Mouse (Mus musculus) liver, embryonic 16.5 days (tissue): ENCODE measurements around the gene Kcna10. TPM values are rescaled to one million over a fixed set of nuclear protein-coding genes. Genes with fewer than 3 reads are reported as not detected.
A peak's percentile ranks its signal among the peaks of the same experiment; 100 is the strongest.

ENCODE experiments used
- ATAC-seq: fragments of 200-750 bp; cut with Nextera tagmentation; 2 replicates; pipeline ENCODE4 v1.8.0; 2017; ENCODE audit warnings: low read depth, mild to moderate bottlenecking, moderate number of reproducible peaks, moderate library complexity
- H3K27ac ChIP-seq: fragments of 300-500 bp; sonication (generic); 2 replicates; pipeline ENCODE4 v1.5.1; 2014; ENCODE audit warnings: mild to moderate bottlenecking, low read length
- H3K27me3 ChIP-seq: fragments of 300-500 bp; sonication (generic); 2 replicates; pipeline ENCODE4 v1.6.1; 2014; ENCODE audit warnings: low read depth, low read length, mixed read lengths; ENCODE audit not compliant: control insufficient read depth, insufficient read depth
- H3K36me3 ChIP-seq: fragments of 300-500 bp; sonication (generic); 2 replicates; pipeline ENCODE4 v1.6.1; 2014; ENCODE audit warnings: mild to moderate bottlenecking; ENCODE audit not compliant: control insufficient read depth, insufficient read depth
- H3K4me1 ChIP-seq: fragments of 300-500 bp; sonication (generic); 2 replicates; pipeline ENCODE4 v1.6.1; 2014; ENCODE audit warnings: low read depth, low read length, mixed read lengths; ENCODE audit not compliant: control insufficient read depth
- H3K4me2 ChIP-seq: fragments of 300-500 bp; sonication (generic); 2 replicates; pipeline ENCODE4 v1.6.1; 2014; ENCODE audit warnings: low read depth, low read length, mixed read lengths
- H3K4me3 ChIP-seq: fragments of 300-500 bp; sonication (generic); 2 replicates; pipeline ENCODE4 v1.5.1; 2014; ENCODE audit warnings: low read depth, mild to moderate bottlenecking, low read length
- H3K9ac ChIP-seq: fragments of 300-500 bp; sonication (generic); 2 replicates; pipeline ENCODE4 v1.6.1; 2014; ENCODE audit warnings: low read depth, low read length
- H3K9me3 ChIP-seq: fragments of 300-500 bp; sonication (generic); replicated peaks from 2 replicates; pipeline ENCODE4 v1.6.1; 2016; ENCODE audit warnings: low read length; ENCODE audit not compliant: control insufficient read depth
- WGBS: fragments of 180-500 bp; shearing (Covaris S2); extraction: QIAGEN DNeasy Blood & Tissue Kit; methylation state at CpG from one replicate; pipeline ENCODE4 v1.1.7; 2014; ENCODE audit not compliant: insufficient replicate concordance; 5-methylcytosine and 5-hydroxymethylcytosine counted together
- polyA plus RNA-seq: library from polyadenylated mRNA; unstranded; fragments of >200 nt; fragmentation: Nextera tagmentation; extraction: Ambion mirVana; gene quantifications from 2 replicates; pipeline ENCODE4 v1.2.1, GENCODE M21; 2015

The Kcna10 gene
- polyA plus RNA-seq, 1 experiment from 2014 or later = not detected

DNA sequence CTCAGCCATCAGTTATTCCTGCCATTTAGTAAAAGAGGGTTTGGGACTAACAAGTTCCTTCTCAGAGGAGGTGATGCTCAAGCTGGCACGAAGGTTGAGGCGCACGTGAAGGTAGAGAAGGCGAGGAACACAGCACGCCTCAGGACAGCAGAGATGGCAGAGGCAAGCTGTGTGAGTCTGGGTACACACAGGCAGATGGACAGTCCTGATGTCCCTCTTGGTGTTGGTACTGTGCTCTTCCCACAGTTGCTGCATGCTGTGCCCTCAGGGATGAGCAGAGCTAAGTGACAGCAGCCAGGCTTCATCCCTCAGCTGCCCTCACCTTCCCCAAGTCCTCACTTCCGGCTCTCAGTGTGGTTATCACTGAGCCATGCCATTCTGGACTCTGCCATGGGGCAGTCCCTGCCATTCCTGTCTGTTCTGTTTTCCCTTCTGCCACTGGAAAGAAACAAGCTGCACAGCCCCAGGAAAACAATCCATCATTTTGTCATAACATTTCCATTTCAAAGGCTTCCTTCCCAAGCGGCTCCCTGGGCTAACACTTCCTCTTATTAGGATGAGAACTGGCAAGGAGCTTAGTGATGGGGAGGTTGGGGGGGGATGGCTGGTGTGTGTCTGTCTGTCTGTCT lies 24.9 kb downstream of the Kcna10 start:
- WGBS = 46% methylated on average over 7 of the region's 7 CpGs
- H3K9ac ChIP-seq = no peak overlapping the region
- ATAC-seq = no peak
- H3K27me3 ChIP-seq = no peaks in the 10 kb centered on the region
- H3K4me1 ChIP-seq = no peaks in the 10 kb centered on the region
- H3K36me3 ChIP-seq = no peaks in the 10 kb centered on the region
- H3K4me2 ChIP-seq = no peak overlapping the region
- no peaks in the 10 kb centered on the region for H3K9me3 ChIP-seq
- H3K27ac ChIP-seq = no peak overlapping the region
- no peak overlapping the region for H3K4me3 ChIP-seq

DNA sequence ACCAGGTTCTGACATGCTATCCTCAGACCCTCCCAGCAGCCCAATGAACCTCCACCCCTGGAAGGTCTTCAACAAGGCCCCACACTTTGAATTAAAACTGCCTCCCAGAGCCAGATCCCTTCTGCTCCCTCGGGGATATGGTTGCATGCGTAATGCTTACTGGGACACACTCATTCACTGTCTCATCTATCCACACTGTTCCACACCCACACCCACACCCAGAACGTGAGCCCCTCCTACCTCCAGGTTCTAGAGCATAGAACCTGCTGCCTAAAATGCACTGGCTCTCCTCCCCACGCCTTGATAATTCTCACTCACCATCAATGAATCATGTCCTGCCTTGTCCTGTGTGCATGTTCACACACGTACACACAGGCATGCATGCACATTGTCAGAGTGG lies 31.8 kb downstream of the Kcna10 start:
- Histone ChIP-seq H3K27me3 (no peaks in the 10 kb centered on the region), H3K4me3 (no peak overlapping the region), H3K36me3 (no peaks in the 10 kb centered on the region), H3K9me3 (no peaks in the 10 kb centered on the region), H3K4me2 (no peak overlapping the region), H3K9ac (no peak overlapping the region), H3K27ac (no peak overlapping the region), H3K4me1 (no peaks in the 10 kb centered on the region)
- ATAC-seq = no peak
- 47% methylated on average over 5 of the region's 5 CpGs for WGBS

DNA sequence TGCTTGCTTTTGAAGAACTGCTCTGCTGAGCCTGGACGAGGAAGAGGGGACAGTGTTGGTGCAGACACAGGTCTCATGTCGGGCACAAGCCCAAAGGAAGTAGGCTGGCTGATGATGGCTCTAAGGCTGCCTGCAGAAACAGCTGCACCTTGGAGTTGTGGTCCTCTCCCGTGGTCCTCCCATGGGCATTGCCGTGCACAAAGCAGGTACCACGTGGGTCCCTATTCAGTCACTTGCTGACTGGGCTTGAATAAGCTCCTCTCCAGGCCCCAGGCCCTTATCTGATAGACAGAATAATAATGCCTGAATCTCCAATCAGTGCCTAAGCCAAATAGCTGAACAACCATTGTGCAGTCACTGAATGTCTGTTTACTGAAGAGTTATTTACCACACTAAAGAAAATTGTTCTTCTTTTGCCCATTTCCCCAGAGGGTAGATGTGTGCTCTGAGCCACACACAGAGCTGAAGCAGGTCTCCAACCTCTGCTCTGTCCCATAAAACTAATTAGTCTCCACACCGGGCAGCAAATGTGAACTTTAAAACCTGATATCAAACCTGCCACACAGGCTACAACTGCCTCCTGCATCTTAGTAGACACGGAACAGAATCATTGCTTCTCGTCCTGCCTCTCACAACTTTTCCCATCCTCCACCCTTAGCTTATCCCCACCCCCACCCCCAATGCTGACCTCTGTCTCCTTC lies 33.7 kb downstream of the Kcna10 start:
- no peaks in the 10 kb centered on the region for H3K27me3 ChIP-seq
- no peaks in the 10 kb centered on the region for H3K36me3 ChIP-seq
- no peak overlapping the region for H3K4me2 ChIP-seq
- no peak overlapping the region for H3K27ac ChIP-seq
- H3K9ac ChIP-seq = no peak overlapping the region
- no peaks in the 10 kb centered on the region for H3K4me1 ChIP-seq
- no peak for ATAC-seq
- no peak overlapping the region for H3K4me3 ChIP-seq
- no peaks in the 10 kb centered on the region for H3K9me3 ChIP-seq
- WGBS = 61% methylated on average over 8 of the region's 8 CpGs

DNA sequence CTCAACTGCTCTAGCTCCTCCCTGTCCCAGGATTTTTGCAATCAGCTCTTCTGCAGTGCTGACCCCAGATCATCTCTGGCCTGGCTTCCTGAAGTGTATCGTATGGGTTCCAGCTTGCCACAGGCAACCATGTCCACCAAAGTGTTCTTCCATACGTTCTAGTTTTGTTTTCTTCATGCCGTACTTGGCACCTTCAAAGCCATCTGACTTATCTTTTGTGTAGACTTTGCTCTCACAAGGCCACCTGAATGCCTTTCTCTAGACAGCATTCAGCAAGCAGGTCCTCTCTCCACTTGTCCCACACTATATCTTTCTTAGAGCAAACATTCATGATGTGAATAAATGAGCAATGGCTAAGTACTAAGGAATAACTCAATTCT lies 34.2 kb downstream of the Kcna10 start:
- no peak overlapping the region for H3K4me2 ChIP-seq
- no peaks in the 10 kb centered on the region for H3K9me3 ChIP-seq
- ATAC-seq = peak; percentile 24; the same call in 1 of the 2 replicates
- 58% methylated on average over 3 of the region's 3 CpGs for WGBS
- no peaks in the 10 kb centered on the region for H3K4me1 ChIP-seq
- no peak overlapping the region for H3K9ac ChIP-seq
- H3K4me3 ChIP-seq = no peak overlapping the region
- H3K36me3 ChIP-seq = no peaks in the 10 kb centered on the region
- no peaks in the 10 kb centered on the region for H3K27me3 ChIP-seq
- H3K27ac ChIP-seq = no peak overlapping the region

DNA sequence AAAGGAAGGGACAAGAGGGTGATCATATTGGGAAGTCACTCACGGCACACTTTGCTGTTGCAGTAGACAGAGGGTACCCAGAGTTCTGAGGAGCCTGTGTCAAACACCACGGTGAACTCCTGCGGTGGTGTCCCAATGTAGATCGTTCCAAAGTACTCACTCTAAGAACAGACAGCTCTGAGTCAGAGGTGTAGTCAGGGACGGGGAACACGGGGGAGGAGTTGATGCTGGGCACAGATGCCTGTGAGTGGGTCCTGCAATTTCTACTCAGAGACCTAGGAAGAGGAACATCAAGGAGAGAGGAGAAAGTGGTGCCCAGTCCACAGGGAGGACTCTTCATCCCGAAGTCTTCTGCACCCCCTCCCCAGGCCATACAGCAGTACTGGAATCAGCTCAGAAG lies 35.7 kb downstream of the Kcna10 start:
- 71% methylated on average over 7 of the region's 7 CpGs for WGBS
- Histone ChIP-seq H3K27ac (no peak overlapping the region), H3K4me1 (no peaks in the 10 kb centered on the region), H3K9me3 (no peaks in the 10 kb centered on the region), H3K9ac (no peak overlapping the region), H3K27me3 (no peaks in the 10 kb centered on the region), H3K4me2 (no peak overlapping the region), H3K36me3 (no peaks in the 10 kb centered on the region), H3K4me3 (no peak overlapping the region)
- ATAC-seq = no peak

DNA sequence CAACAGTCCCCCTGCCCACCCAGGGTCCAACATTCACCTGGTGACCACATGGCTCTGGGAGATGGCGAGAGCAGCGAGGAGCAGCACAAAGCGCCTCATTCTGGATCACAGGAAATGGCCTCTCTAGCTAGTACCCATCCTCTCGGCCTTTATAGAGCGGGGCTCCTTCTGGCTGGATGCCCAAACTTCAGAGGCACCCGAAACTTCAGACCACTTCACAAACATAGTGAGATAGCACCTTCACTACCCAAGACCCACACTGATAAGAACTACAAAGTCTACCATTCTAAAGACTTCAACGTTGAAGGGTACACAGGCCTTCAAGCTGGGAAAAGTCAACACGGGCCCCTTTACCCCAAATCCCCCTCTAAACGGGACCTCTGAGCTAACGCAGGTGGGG lies 38.8 kb downstream of the Kcna10 start, which contains the start of gene Cym:
Cym (minus strand) TSS at position 125 of the 400 bp plus-strand sequence.
- Histone ChIP-seq H3K4me2 (no peak within 1 kb of the TSS), H3K4me1 (no peaks in the 10 kb centered on the region), H3K27me3 (no peaks in the 10 kb centered on the region), H3K36me3 (no peaks in the 10 kb centered on the region), H3K4me3 (no peak within 1 kb of the TSS), H3K27ac (no peak within 1 kb of the TSS), H3K9me3 (0 out of 2 replicates have a peak, but pooled peaks cover 2% of the 10 kb centered on the region), H3K9ac (no peak within 1 kb of the TSS)
- no peak for ATAC-seq
- WGBS = 59% methylated on average over 10 of the region's 10 CpGs

DNA sequence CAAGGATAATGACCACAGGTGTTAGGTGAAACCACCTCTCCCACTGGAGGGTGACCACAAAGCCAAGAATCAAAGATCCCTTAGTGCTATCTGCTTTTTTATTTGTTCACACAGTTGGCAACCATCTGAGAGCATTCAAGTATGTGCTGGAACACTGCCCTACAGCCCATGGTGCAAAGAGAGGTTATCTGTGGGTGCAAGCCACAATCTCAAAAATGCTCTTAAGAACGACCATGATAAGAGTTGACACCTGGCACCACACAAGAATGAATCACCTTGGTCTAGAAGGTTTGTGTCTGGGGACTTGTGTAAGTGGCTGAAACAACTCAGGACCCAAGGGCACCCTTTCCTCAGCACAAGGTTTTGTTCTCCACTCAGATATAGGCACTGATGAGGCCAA lies 40.4 kb downstream of the Kcna10 start:
- ATAC-seq = no peak
- H3K4me1 ChIP-seq = no peaks in the 10 kb centered on the region
- H3K9ac ChIP-seq = no peak overlapping the region
- no peak overlapping the region for H3K4me2 ChIP-seq
- 0 out of 2 replicates have a peak, but pooled peaks cover 2% of the 10 kb centered on the region for H3K9me3 ChIP-seq
- H3K4me3 ChIP-seq = no peak overlapping the region
- WGBS = 41% methylated on average over 1 of the region's 1 CpGs
- H3K36me3 ChIP-seq = no peaks in the 10 kb centered on the region
- no peak overlapping the region for H3K27ac ChIP-seq
- no peaks in the 10 kb centered on the region for H3K27me3 ChIP-seq

DNA sequence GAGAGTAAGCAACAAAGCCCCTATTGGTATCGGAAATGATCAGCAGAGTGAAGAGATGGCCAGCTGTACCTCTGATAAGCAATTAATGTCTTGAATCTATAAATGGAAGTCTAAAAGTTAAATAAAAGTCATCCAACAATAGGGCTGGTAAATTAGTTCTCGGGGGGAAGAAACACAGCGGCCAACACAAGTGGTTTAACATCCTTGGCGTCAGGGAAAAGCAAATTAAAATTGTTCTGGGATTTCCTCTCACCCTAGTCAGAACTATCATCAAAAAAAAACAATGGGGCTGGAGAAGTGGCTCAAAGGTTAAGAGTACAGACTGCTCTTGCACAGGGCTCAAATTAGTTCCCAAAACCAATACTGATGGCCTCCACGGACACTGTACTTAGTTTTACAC lies 43.0 kb downstream of the Kcna10 start:
- Histone ChIP-seq H3K27me3 (no peaks in the 10 kb centered on the region), H3K4me2 (no peak overlapping the region), H3K27ac (no peak overlapping the region), H3K9ac (no peak overlapping the region), H3K36me3 (no peaks in the 10 kb centered on the region), H3K4me3 (no peak overlapping the region), H3K9me3 (0 out of 2 replicates have a peak, but pooled peaks cover 2% of the 10 kb centered on the region), H3K4me1 (peaks cover 2% of the 10 kb centered on the region; the same call in 1 of the 2 replicates)
- 66% methylated on average over 5 of the region's 5 CpGs for WGBS
- no peak for ATAC-seq

DNA sequence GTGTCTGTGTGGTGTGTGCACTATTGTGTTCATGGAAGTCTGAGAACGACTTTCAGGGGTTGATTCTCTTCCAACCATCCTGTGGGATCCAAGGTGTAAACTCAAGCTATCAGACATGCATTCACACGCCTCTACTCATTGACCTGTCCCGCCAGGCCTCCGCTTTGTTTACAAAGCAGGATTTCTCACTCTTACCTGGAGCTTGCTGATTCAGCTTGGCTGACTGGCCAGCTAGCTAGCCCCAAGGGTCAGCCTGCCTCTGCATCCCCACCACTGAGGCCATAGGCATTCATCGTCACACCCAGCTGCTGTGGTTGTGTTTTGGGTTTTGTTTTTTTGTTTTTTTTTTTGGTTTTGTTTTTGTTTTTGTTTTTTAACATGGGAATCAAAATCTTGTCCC lies 46.4 kb downstream of the Kcna10 start:
- WGBS = 46% methylated on average over 5 of the region's 5 CpGs
- H3K27ac ChIP-seq = no peak overlapping the region

More for the DNA sequence above, 46.4 kb downstream of the Kcna10 start:
- Histone ChIP-seq H3K36me3 (no peaks in the 10 kb centered on the region), H3K27me3 (no peaks in the 10 kb centered on the region), H3K4me3 (no peak overlapping the region), H3K9ac (no peak overlapping the region), H3K4me2 (no peak overlapping the region), H3K9me3 (0 out of 2 replicates have a peak, but pooled peaks cover under 1% of the 10 kb centered on the region), H3K4me1 (peaks cover 2% of the 10 kb centered on the region; the same call in 1 of the 2 replicates)
- ATAC-seq = no peak; the same call in 1 of the 2 replicates
